Mouse (Mus musculus) left cerebral cortex, postnatal 36 days (tissue): ENCODE measurements around the gene Fabp1. TPM values are rescaled to one million over a fixed set of nuclear protein-coding genes. Genes with fewer than 3 reads are reported as not detected.

Source experiments
- DNase-seq, 2 experiments: peaks; one replicate each; pipeline ENCODE4 v3.0.0; 2021 to 2022; ENCODE audit warnings: low spot score in 2 of 2, mixed read lengths in 1 of 2
- intact Hi-C: fragments of 180-260 bp; cut with DNase I; formaldehyde crosslinking; loops from one replicate; pipeline ENCODE4 v1.15.1; 2025
- total RNA-seq, 2 experiments: library from RNA; stranded (reverse); gene quantifications; 2 replicates each; pipeline ENCODE4 v1.2.3; 2021

The Fabp1 gene
- total RNA-seq, 2 experiments from 2014 or later = not detected

DNA sequence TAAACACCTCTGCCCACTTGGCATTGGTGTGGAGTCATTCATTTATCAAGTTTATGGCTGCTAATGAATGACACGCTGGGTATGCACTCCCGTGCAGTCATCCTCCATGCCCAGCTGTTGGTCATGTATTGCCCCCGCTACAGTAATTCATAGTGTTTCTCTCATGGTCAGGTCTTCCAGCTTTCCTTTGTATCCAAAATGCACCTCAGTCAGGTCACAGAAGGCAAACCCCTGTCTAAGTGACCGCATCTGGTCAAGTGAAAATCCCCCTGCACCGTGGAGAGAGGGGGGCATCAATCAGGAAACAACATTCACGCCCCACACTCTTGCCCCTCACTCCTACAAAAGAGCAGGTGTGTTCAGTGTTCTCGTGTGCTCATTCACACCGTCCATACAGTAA, 4.5 kb downstream of the Fabp1 start:
- no peak for DNase-seq
- intact Hi-C loops = no loop called here

GRCm38 (mm10) chr6:71208691-71209090, 9.1 kb downstream of the Fabp1 start:
- intact Hi-C loops = no loop called here
- no peak for DNase-seq

- no peak for DNase-seq
- intact Hi-C loops = no loop called here
These were observed 12.3 kb downstream of the Fabp1 start for GRCm38 (mm10) chr6:71211917-71212316.

- DNase-seq = no peak
- intact Hi-C loops = no loop called here
These were observed 12.8 kb downstream of the Fabp1 start for GRCm38 (mm10) chr6:71212471-71212870.

DNA sequence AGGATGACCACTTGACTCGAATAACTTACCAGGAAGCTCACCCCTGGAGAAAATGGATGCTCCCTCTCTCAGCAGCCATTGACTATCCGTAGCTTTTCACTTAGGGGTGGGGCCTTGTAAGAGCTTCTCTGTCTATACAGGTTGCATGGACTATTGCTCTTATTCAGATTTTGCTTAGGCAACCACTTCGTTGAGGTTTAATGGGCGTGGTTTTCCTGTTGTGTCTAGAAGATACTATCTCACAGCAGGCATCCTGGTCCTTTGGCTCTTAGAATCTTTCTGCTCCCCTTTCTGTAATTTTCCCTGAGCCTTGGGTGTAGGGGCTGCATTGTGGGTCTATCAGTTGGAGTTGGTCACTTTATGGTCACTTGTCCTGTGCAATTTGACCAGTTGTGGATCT, 21.9 kb downstream of the Fabp1 start:
- intact Hi-C loops = no loop called here
- DNase-seq = no peak

DNA sequence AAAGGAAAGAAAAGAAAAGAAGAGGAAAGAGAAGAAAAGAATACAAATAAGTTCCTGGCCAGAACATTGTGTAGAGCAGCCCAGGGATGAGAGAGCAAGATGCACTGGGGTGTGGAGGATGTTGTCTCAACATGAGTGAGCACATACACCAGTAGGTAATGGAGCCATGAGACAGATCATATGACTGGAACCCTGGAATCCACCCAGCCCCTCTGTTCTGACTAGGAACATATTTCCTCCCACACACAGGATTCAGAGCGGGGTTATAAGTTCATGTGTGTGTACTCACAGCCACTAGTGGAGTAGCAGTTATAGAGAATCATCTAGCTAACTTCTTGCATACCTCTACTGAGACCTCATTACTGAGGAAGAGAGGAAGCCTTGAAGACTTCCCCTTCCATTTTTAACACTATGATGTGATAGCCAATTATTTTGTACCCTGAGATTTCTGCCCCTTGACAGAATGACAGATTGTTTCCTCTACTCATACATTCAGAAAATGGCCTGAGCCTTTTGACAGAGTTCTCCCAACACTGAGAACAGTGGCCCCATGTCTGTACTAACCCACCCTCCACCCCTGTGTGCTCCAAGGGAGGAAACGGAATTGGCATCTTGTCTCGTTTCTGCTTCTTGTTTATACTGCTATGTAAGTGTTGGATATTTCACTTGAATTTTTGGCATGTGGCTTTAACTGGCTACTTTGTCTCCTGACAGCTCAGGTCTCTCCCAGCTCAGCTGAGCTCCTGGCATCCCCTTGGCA, 24.7 kb downstream of the Fabp1 start:
- intact Hi-C loops = no loop called here
- no peak for DNase-seq

- intact Hi-C loops = no loop called here
- DNase-seq = no peak
These were observed 26.9 kb downstream of the Fabp1 start for GRCm38 (mm10) chr6:71226544-71226943.

GRCm38 (mm10) chr6:71227157-71227770, 27.6 kb downstream of the Fabp1 start:
- intact Hi-C loops = no loop called here
- DNase-seq = no peak

DNA sequence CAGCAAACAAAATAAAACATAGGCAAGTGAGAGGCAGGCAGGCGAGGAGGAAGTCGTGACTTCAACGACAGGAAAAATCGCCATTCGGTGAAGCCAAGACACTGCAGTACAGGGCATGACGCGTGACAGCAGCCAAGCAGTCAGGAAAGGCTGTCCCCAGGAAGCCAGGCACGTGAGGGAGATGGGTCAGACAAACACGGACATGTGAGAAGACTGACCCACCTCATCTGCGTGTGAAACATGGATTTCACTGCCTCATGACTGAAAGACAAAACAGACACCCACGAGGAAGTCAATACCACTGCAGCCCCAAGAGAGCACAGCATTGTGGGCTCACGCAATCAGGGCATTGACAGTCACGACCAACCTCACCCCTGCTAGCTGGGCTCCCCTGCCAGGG, 35.5 kb downstream of the Fabp1 start:
- intact Hi-C loops = no loop called here
- DNase-seq = no peak

- no peak for DNase-seq
These were observed 36.3 kb downstream of the Fabp1 start for GRCm38 (mm10) chr6:71235944-71236343.

DNA sequence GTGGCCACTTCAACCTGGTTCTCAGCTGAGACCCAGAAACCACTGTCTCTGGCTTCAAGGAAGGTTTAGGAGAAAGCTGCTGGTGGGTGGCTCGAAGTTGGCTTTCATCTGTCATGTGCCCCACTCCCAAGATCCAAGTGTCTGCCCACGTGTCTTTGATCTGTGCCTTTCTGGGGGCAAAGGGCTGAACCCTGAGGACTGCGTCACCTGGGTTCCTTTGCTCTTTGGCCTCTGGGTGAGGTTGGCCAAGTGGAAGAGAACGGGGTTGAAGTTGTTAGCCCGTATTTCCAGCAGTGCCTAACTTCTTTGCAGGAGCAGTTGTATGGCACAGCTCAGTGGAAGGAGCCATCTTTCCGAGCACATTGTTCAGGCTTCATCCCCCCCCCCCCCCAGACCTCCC, 36.9 kb downstream of the Fabp1 start:
- intact Hi-C loops = no loop called here
- DNase-seq = no peak

More at GRCm38 (mm10) chr6:71235944-71236343, 36.3 kb downstream of the Fabp1 start:
- intact Hi-C loops = no loop called here

- intact Hi-C loops = no loop called here
- no peak for DNase-seq
These were observed 37.4 kb downstream of the Fabp1 start for GRCm38 (mm10) chr6:71237031-71237431.

DNA sequence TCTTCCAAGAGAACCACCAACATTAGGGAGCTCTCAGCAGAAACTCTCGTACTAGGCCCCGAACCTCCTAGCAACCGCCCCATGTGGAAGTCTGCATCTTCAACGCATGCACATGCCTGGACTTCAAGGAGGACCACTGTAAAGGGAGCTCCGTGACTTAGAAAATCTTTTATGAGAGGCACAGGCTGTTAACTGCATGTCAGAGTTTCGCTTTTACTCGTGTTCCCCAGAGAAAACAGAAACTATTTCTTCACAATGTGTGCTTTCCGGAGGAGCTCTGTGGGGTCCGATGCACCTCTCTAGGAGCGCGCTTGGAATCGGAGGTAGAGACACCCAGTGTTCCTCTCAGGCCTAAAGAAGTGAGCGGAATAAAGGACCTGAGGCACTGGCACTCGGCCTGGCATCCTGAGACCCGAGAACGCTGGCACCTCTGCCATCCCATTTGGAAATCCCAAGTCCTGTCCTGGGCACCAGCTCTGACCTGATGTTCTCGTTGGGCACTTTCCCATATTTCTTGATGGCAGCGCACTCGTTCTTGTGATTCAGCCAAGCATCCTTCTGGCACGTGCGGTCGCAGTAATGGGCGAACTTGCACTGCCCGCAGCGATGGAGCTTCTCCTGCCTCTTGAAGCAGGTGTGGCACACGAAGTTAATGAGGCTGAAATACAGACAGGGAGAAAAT, 39.6 kb downstream of the Fabp1 start:
- no peak for DNase-seq
- intact Hi-C loops = no loop called here

DNA sequence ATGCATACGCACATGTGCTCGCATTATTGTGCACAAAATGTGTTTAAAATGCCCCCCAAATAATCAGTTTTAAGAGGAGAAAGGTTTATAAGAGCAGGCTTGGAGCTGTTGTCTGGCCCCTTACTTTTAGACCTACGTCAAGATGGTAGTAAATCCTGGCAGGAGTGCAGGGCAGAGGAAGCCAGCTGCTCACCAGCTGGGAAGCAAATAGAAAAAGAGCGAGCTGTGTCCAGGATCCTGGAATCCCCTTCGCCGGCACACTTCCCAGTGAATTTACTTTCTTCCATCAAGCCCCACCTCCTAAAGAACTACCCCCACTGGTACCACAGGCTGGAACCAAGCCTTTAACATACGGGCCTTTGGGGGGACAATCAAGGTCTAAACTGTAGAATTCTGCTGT, 41.2 kb downstream of the Fabp1 start:
- intact Hi-C loops = no loop called here
- DNase-seq = no peak

GRCm38 (mm10) chr6:71242811-71243210, 43.2 kb downstream of the Fabp1 start:
- DNase-seq = no peak
- intact Hi-C loops = no loop called here

DNA sequence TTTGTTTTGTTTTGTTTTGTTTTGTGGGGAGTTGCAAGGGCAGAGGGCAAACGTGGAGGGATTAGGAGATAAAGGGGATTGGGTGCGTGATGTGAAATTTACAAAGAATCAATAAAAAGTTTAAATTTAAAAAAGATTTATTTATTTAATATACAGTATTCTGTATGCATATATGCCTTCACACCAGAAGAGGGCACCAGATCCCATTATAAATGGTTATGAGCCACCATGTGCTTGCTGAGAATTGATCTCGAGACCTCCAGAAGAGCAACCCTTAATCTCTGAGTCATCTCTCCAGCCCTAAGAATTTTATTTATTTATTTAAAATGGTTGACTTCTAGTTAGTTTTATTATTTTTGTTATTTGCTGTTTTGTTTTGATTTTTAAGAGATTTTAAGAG, 43.6 kb downstream of the Fabp1 start:
- intact Hi-C loops = no loop called here
- DNase-seq = no peak

- no peak for DNase-seq
- intact Hi-C loops = no loop called here
These were observed 48.8 kb downstream of the Fabp1 start for GRCm38 (mm10) chr6:71248420-71248819.

DNA sequence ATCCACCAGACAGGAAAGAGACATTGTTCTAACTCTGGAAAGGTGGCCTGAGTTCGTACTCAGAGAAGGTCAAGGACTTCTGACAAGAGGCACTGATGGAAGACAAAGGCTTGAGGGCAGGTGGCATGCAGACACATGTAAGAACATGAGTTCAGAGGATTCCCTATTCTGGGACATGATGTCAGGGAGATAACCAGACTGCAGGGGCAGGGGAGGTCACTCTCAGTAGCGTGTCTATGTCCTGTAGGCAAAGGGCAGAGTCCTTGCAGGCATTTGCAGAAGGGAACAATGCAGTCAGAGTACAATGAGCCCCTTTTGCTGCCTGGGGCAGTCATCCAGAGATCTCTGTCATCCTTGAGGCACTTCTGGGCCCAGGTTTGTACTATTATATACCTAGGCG, 50.0 kb downstream of the Fabp1 start:
- intact Hi-C loops = no loop called here
- no peak for DNase-seq

DNA sequence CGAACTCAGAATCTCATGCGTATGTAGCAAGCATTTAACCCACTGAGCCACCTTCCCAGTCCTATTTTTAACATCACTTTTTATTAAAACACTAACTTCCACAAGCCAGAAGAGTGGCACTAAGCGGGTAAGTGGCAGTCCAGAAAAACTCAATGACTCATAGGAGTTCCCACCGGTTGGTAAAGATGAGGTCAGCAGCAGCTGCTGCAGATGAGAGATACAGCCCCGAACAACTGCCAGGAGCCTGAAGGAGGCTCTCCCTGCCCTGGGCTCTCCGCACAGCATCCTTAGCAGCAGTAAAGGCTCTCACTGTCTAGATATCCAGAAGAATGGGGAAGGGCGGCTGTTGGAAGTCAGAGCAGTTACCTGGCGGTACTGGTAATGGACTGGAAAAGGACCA, 51.3 kb downstream of the Fabp1 start:
- DNase-seq = no peak
- intact Hi-C loops = no loop called here

DNA sequence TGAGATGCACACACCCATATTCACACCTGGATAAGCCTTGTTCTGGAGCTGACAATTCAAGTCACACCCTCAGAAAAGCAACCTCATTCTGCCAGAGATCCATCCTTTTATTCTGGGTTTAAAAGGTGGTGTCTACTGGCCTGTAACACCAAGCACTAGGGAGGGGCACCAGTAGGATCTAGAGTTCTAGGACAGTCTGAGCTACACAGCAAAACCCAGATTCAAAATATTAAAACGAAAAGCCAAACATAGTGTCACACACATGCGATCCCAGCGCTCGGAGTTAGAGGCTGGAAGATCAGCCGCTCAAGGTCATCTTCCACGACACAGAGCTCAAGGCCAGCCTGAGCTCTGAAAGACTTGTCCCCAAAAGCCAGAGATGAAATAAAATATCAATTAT, 54.8 kb downstream of the Fabp1 start:
- no peak for DNase-seq
- intact Hi-C loops = no loop called here
